Mouse (Mus musculus): ENCODE measurements around the gene P4ha1. TPM values are rescaled to one million over a fixed set of nuclear protein-coding genes. Genes with fewer than 3 reads are reported as not detected.

The P4ha1 gene
- 24.9 and 28.0 TPM in 2 replicates for polyA plus RNA-seq (2014; fragmentation: Nextera tagmentation; extraction: Ambion mirVana)

DNA sequence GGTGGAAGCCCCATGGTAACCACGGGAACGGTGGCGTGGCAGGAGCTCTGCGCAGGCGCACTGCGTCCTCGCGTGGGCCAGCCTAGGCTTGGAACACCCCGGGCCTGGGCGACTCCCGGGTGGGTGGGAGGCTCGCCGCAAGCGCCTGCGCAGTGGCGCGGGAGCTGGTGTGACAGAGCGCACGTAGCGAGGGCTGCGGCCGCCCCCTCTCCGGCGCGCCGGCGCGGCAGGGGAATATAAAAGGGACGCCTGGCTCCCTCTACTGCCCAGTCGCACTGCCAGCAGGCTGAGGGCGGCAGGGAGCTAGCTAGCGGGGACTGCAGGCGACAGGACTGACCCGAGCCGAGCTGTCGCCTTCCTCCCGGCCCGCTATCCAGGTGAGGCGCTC lies at the start of gene P4ha1:
P4ha1 (plus strand) TSS at position 197 of the 388 bp plus-strand sequence.
- H3K27ac ChIP-seq, result peak within 1 kb of the TSS; percentile 95
- H3K36me3 ChIP-seq (replicated peaks; ENCODE audit: control insufficient read depth, insufficient read depth), result no peaks in the 10 kb centered on the region
- H3K9ac ChIP-seq, result peak within 1 kb of the TSS; percentile 95
- peak; percentile 99 for DNase-seq (ENCODE audit: low spot score)
- H3K4me1 ChIP-seq (replicated peaks; ENCODE audit: control insufficient read depth, insufficient read depth, low read length), result peaks cover 35% of the 10 kb centered on the region
- under 1% methylated on average over 30 of the region's 39 CpGs for WGBS
- peak; percentile 99 for ATAC-seq (ENCODE audit: low FRiP score)
- H3K27me3 ChIP-seq (ENCODE audit: control insufficient read depth, insufficient read depth, low read length), result no peaks in the 10 kb centered on the region
- peak within 1 kb of the TSS; percentile 90 for H3K4me2 ChIP-seq (replicated peaks)
- peak within 1 kb of the TSS; percentile 96 for H3K4me3 ChIP-seq (replicated peaks; ENCODE audit: low read length)
- no peaks in the 10 kb centered on the region for H3K9me3 ChIP-seq (ENCODE audit: control insufficient read depth, low read length)

DNA sequence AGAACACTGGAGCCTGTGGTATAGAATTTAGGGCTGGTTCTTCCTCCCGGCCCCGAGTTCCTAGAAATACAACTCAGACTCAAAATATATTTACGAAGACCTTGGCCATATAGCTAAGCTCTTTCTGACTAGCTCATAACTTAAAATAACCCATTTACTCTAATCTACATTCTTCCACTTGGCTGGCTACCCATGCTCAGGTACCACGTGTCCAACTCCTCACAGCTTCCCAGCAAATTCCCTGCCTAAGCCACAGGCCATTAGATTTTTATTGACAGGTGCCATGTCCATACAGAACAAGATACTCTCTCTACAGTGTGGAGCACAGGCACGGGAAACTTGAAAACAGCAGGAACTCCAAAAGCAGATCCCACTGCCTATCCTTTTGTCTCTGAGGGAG lies 47.4 kb upstream of the P4ha1 start:
- Histone ChIP-seq H3K4me2 (replicated peaks) (no peak overlapping the region), H3K27ac (no peak overlapping the region), H3K9ac (no peak overlapping the region), H3K36me3 (replicated peaks; ENCODE audit: control insufficient read depth, insufficient read depth) (no peaks in the 10 kb centered on the region), H3K4me1 (replicated peaks; ENCODE audit: control insufficient read depth, insufficient read depth, low read length) (no peaks in the 10 kb centered on the region), H3K27me3 (ENCODE audit: control insufficient read depth, insufficient read depth, low read length) (no peaks in the 10 kb centered on the region), H3K9me3 (ENCODE audit: control insufficient read depth, low read length) (no peaks in the 10 kb centered on the region), H3K4me3 (replicated peaks; ENCODE audit: low read length) (no peak overlapping the region)
- no peak for ATAC-seq (ENCODE audit: low FRiP score)
- no peak for DNase-seq (ENCODE audit: low spot score)
- 84% methylated on average over 5 of the region's 5 CpGs for WGBS

DNA sequence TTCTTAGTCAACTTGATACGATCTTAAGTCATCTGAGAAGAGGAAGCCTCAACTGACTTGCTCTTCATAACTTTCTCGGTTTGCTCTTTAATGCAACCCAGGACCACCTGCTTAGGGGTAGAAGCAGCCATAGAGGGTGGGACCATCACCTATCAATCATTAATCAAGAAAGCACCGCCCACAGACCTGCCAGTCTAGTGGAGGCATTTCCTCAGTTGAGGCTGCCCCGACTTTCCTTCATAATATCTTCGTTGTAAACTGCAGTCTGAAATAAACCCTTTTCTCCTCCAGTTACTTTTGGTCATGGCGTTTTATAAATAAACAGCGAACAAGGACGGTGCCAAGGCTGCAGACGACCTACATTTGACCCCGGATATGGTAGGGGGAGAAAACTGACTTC lies 46.0 kb upstream of the P4ha1 start:
- 76% methylated on average over 10 of the region's 10 CpGs for WGBS
- no peak for DNase-seq (ENCODE audit: low spot score)
- H3K9ac ChIP-seq, result no peak overlapping the region

DNA sequence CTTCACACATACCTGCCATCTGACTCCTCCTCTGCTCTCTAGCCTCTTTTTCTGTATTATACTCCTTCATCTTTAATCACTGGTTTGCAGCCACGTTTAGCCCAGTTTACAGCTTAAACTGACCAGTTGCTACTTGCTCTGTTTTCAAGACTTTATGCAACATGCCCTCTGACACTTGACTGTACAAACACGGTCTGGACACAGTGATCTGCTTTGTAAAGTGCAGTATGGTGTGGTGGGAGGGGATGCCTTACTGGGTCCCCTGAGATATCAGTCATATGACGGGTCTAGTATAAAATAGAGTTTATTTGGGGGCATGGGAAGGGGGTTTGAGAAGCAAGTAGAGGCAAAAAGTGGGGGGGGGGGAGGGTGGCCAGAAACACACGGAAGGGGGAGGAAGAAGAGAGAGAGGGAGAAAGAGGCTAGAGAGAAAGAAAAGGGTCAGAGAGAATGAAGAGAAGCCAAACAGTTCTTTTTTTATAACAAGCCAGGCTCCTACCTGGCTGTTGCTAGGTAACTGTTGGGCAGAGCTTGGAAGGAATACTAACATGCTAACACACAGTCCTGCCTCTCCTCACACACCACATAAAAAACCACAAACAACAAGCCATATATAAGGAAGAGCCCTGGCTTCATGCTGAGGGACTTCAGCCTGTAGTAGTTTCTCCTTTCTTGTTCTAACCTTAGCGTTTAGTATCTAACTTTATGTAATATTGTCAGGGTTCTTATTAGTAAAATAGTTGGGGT lies 45.2 kb upstream of the P4ha1 start:
- no peaks in the 10 kb centered on the region for H3K36me3 ChIP-seq (replicated peaks; ENCODE audit: control insufficient read depth, insufficient read depth)
- ATAC-seq (ENCODE audit: low FRiP score), result no peak
- H3K4me1 ChIP-seq (replicated peaks; ENCODE audit: control insufficient read depth, insufficient read depth, low read length), result no peaks in the 10 kb centered on the region
- H3K9ac ChIP-seq, result no peak overlapping the region
- H3K4me3 ChIP-seq (replicated peaks; ENCODE audit: low read length), result no peak overlapping the region
- no peak overlapping the region for H3K4me2 ChIP-seq (replicated peaks)
- no peaks in the 10 kb centered on the region for H3K9me3 ChIP-seq (ENCODE audit: control insufficient read depth, low read length)
- DNase-seq (ENCODE audit: low spot score), result no peak
- no peaks in the 10 kb centered on the region for H3K27me3 ChIP-seq (ENCODE audit: control insufficient read depth, insufficient read depth, low read length)
- no peak overlapping the region for H3K27ac ChIP-seq
- 64% methylated on average over 5 of the region's 5 CpGs for WGBS

More for the DNA sequence above, 46.0 kb upstream of the P4ha1 start:
- ATAC-seq (ENCODE audit: low FRiP score), result no peak
- Histone ChIP-seq H3K27ac (no peak overlapping the region), H3K36me3 (replicated peaks; ENCODE audit: control insufficient read depth, insufficient read depth) (no peaks in the 10 kb centered on the region), H3K27me3 (ENCODE audit: control insufficient read depth, insufficient read depth, low read length) (no peaks in the 10 kb centered on the region), H3K4me3 (replicated peaks; ENCODE audit: low read length) (no peak overlapping the region), H3K9me3 (ENCODE audit: control insufficient read depth, low read length) (no peaks in the 10 kb centered on the region), H3K4me2 (replicated peaks) (no peak overlapping the region), H3K4me1 (replicated peaks; ENCODE audit: control insufficient read depth, insufficient read depth, low read length) (no peaks in the 10 kb centered on the region)

DNA sequence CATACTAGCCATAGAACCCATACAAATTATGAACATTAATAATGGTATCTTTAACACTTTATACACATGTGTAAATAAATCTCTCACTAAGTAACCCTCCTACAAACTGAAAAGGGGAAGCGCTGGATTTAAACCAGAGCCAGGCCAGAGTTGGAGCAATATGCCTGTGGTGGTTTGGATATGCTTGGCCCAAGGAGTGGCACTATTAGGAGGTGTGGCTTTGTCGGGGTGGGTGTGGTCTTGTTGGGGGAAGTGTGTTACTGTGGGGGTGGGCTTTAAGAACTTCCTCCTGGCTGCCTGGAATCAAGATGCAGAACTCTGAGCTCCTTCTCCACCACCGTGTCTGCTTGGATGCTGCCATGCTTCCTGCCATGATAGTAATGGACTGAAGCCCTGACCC lies 39.9 kb upstream of the P4ha1 start:
- 85% methylated on average over 3 of the region's 3 CpGs for WGBS
- no peak overlapping the region for H3K4me2 ChIP-seq (replicated peaks)
- no peak overlapping the region for H3K27ac ChIP-seq
- H3K36me3 ChIP-seq (replicated peaks; ENCODE audit: control insufficient read depth, insufficient read depth), result no peaks in the 10 kb centered on the region
- H3K4me1 ChIP-seq (replicated peaks; ENCODE audit: control insufficient read depth, insufficient read depth, low read length), result no peaks in the 10 kb centered on the region
- no peaks in the 10 kb centered on the region for H3K27me3 ChIP-seq (ENCODE audit: control insufficient read depth, insufficient read depth, low read length)
- H3K9ac ChIP-seq, result no peak overlapping the region
- no peaks in the 10 kb centered on the region for H3K9me3 ChIP-seq (ENCODE audit: control insufficient read depth, low read length)
- DNase-seq (ENCODE audit: low spot score) (no peak), ATAC-seq (ENCODE audit: low FRiP score) (no peak)
- no peak overlapping the region for H3K4me3 ChIP-seq (replicated peaks; ENCODE audit: low read length)

DNA sequence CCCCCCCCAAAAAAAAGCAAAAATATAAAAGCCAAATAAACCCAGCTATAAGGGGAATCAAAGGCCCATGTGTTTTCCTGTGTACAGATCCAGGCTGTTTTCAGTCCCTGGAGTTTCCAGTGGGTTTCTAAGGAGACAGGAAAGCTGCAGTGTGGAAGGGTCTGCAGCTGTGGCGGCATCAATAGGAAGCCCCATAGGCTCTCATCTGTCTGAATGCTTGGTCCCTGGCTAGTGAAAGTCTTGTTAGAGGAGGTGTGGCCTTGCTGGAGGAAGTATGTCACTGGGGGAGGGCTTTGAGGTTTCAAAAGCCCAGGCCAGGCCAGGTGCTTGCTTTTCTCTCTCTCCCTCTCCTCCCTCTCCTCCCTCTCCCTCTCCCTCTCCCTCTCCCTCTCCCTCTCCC lies 39.3 kb upstream of the P4ha1 start:
- ATAC-seq (ENCODE audit: low FRiP score) (no peak), DNase-seq (ENCODE audit: low spot score) (no peak)
- Histone ChIP-seq H3K9me3 (ENCODE audit: control insufficient read depth, low read length) (no peaks in the 10 kb centered on the region), H3K4me1 (replicated peaks; ENCODE audit: control insufficient read depth, insufficient read depth, low read length) (no peaks in the 10 kb centered on the region), H3K4me3 (replicated peaks; ENCODE audit: low read length) (no peak overlapping the region), H3K27ac (no peak overlapping the region), H3K36me3 (replicated peaks; ENCODE audit: control insufficient read depth, insufficient read depth) (no peaks in the 10 kb centered on the region), H3K27me3 (ENCODE audit: control insufficient read depth, insufficient read depth, low read length) (no peaks in the 10 kb centered on the region), H3K9ac (no peak overlapping the region), H3K4me2 (replicated peaks) (no peak overlapping the region)
- 56% methylated on average over 1 of the region's 1 CpGs for WGBS

DNA sequence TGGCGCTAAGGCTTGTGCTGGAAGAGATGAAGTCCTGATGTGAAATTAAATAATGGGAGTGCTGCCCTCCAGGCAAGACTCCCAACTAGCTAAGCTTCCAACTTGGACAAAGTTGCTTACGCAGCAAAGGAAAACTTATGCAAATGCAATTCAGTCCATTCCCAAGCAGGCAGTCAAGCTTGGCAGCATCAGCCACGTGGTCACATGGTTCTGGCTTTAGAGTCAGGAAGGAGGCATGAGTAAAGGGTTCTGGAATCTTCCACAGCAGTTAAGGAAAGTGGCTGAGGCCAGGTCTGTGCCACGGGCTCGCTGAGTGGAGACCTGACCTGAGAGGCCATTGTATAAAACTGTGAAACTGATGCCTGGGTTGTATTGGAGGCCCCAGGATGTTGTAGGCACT lies 37.6 kb upstream of the P4ha1 start:
- Histone ChIP-seq H3K27me3 (ENCODE audit: control insufficient read depth, insufficient read depth, low read length) (no peaks in the 10 kb centered on the region), H3K4me2 (replicated peaks) (no peak overlapping the region), H3K36me3 (replicated peaks; ENCODE audit: control insufficient read depth, insufficient read depth) (no peaks in the 10 kb centered on the region), H3K4me1 (replicated peaks; ENCODE audit: control insufficient read depth, insufficient read depth, low read length) (no peaks in the 10 kb centered on the region), H3K9ac (no peak overlapping the region), H3K4me3 (replicated peaks; ENCODE audit: low read length) (no peak overlapping the region), H3K9me3 (ENCODE audit: control insufficient read depth, low read length) (no peaks in the 10 kb centered on the region), H3K27ac (no peak overlapping the region)
- ATAC-seq (ENCODE audit: low FRiP score) (no peak), DNase-seq (ENCODE audit: low spot score) (no peak)
- 64% methylated on average over 5 of the region's 5 CpGs for WGBS

DNA sequence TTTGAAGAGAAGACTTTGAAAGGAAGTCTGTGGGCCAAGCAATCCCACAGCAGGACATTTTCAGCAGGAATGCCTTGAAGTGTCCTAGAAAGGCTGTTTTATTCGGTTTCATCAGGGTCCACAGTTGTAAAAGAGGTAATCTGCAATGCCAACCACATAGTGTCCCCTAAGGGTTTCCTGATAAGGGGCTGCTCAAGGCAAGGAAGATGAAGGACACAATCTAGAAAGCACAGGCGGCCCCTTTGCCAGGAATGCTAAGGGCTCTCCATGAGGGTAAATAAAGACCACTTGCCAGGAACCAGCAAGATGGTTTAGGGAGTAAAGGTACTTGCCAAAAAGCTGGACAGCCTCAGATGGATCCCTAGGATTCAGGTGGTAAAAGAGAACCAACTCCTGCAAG lies 35.8 kb upstream of the P4ha1 start:
- WGBS, result 73% methylated on average over 2 of the region's 2 CpGs

DNA sequence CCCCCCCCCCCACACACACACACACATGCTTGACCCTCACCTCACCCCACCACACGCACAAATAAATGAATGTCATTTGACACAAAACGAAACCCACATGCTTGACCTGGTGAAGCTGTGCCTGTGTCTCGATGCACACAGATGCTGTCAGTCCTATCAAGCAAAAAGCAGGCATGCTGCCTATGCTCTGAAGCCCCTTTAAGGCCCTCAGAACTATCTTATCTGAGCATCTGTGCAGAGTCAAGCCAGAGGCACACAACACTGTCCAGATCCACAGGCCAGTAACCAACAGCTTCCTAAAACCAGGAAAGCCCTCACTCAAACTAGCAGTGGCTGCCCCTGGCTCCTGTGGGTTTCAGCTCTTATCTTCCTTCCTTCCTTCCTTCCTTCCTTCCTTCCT lies 35.4 kb upstream of the P4ha1 start:
- H3K27me3 ChIP-seq (ENCODE audit: control insufficient read depth, insufficient read depth, low read length), result no peaks in the 10 kb centered on the region
- no peaks in the 10 kb centered on the region for H3K9me3 ChIP-seq (ENCODE audit: control insufficient read depth, low read length)
- no peak overlapping the region for H3K4me3 ChIP-seq (replicated peaks; ENCODE audit: low read length)
- H3K4me1 ChIP-seq (replicated peaks; ENCODE audit: control insufficient read depth, insufficient read depth, low read length), result no peaks in the 10 kb centered on the region
- H3K27ac ChIP-seq, result no peak overlapping the region
- no peak overlapping the region for H3K4me2 ChIP-seq (replicated peaks)
- ATAC-seq (ENCODE audit: low FRiP score) (no peak), DNase-seq (ENCODE audit: low spot score) (no peak)
- WGBS, result 67% methylated on average over 3 of the region's 3 CpGs
- H3K36me3 ChIP-seq (replicated peaks; ENCODE audit: control insufficient read depth, insufficient read depth), result no peaks in the 10 kb centered on the region
- H3K9ac ChIP-seq, result no peak overlapping the region

More for the DNA sequence above, 35.8 kb upstream of the P4ha1 start:
- ATAC-seq (ENCODE audit: low FRiP score) (no peak), DNase-seq (ENCODE audit: low spot score) (no peak)
- Histone ChIP-seq H3K4me1 (replicated peaks; ENCODE audit: control insufficient read depth, insufficient read depth, low read length) (no peaks in the 10 kb centered on the region), H3K27ac (no peak overlapping the region), H3K4me3 (replicated peaks; ENCODE audit: low read length) (no peak overlapping the region), H3K9me3 (ENCODE audit: control insufficient read depth, low read length) (no peaks in the 10 kb centered on the region), H3K9ac (no peak overlapping the region), H3K36me3 (replicated peaks; ENCODE audit: control insufficient read depth, insufficient read depth) (no peaks in the 10 kb centered on the region), H3K27me3 (ENCODE audit: control insufficient read depth, insufficient read depth, low read length) (no peaks in the 10 kb centered on the region), H3K4me2 (replicated peaks) (no peak overlapping the region)

DNA sequence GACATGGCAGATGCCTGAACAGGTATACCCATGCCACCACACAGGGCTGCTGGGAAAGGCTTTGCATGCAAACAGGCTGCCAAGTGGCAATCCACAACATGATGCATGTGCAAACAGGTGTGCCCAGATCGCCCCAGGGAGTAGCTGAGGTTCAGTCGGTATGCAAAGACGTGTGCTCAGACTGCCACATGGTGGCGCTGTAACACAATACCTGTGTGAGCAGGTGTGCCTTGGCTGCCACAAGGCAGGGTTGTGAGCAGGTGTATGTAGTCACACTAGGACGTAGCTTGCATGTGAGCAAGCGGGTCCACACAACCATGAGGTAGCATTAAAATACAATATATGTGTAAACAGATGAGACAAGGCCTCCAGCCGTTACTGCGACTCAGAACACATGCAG lies 34.0 kb upstream of the P4ha1 start:
- Histone ChIP-seq H3K4me1 (replicated peaks; ENCODE audit: control insufficient read depth, insufficient read depth, low read length) (no peaks in the 10 kb centered on the region), H3K9ac (no peak overlapping the region), H3K36me3 (replicated peaks; ENCODE audit: control insufficient read depth, insufficient read depth) (no peaks in the 10 kb centered on the region), H3K27me3 (ENCODE audit: control insufficient read depth, insufficient read depth, low read length) (no peaks in the 10 kb centered on the region), H3K27ac (no peak overlapping the region), H3K4me3 (replicated peaks; ENCODE audit: low read length) (no peak overlapping the region), H3K4me2 (replicated peaks) (no peak overlapping the region), H3K9me3 (ENCODE audit: control insufficient read depth, low read length) (no peaks in the 10 kb centered on the region)
- ATAC-seq (ENCODE audit: low FRiP score), result no peak
- no peak for DNase-seq (ENCODE audit: low spot score)
- WGBS, result 59% methylated on average over 8 of the region's 8 CpGs
